Mouse (Mus musculus) liver, embryonic 14.5 days (tissue): ENCODE data around the gene Dxo. TPM values are rescaled to one million over a fixed set of nuclear protein-coding genes. Genes with fewer than 3 reads are reported as not detected.
"Not testable (repeated sequence)": the region's sequence is repeated elsewhere in the genome, so short reads cannot be mapped to it uniquely, and the experiment has no call there.

Source experiments
- ATAC-seq: fragments of 200-750 bp; cut with Nextera tagmentation; 2 replicates; pipeline ENCODE4 v1.8.0; 2017; ENCODE audit warnings: moderate number of reproducible peaks, mild to moderate bottlenecking, moderate library complexity; ENCODE audit not compliant: insufficient read depth
- DNase-seq, 3 experiments: peaks; one replicate each; pipeline ENCODE4 v3.0.0-alpha.2; 2012 to 2013; ENCODE audit warnings: low read depth in 3 of 3, low spot score in 3 of 3
- H3K27ac ChIP-seq: fragments of 300-500 bp; sonication (generic); 2 replicates; pipeline ENCODE4 v1.5.1; 2014; ENCODE audit warnings: moderate library complexity, mild to moderate bottlenecking, control low read depth, inconsistent platforms
- H3K27me3 ChIP-seq: fragments of 300-500 bp; sonication (generic); 2 replicates; pipeline ENCODE4 v1.6.1; 2014; ENCODE audit warnings: mild to moderate bottlenecking, low read length, moderate library complexity; ENCODE audit not compliant: control insufficient read depth, insufficient read depth
- H3K36me3 ChIP-seq: fragments of 300-500 bp; sonication (generic); replicated peaks from 2 replicates; pipeline ENCODE4 v1.6.1; 2014; ENCODE audit warnings: low read depth; ENCODE audit not compliant: control insufficient read depth, insufficient read depth
- H3K4me1 ChIP-seq, 2 experiments: fragments of 200-500 bp in 1 of 2; fragments of 300-500 bp in 1 of 2; sonication (generic) in 1 of 2; replicated peaks; 2 replicates each; pipeline ENCODE4 v1.6.1; 2012 to 2014; ENCODE audit warnings: antibody characterized with exemption in 1 of 2, inconsistent platforms in 1 of 2, low read length in 1 of 2; ENCODE audit not compliant: control insufficient read depth in 2 of 2, insufficient read depth in 2 of 2
- H3K4me2 ChIP-seq: fragments of 300-500 bp; sonication (generic); 2 replicates; pipeline ENCODE4 v1.6.1; 2014; ENCODE audit warnings: low read depth, mild to moderate bottlenecking, control low read depth, moderate library complexity
- H3K4me3 ChIP-seq, 2 experiments: fragments of 200-500 bp in 1 of 2; fragments of 300-500 bp in 1 of 2; sonication (generic) in 1 of 2; 2 replicates each; pipeline ENCODE4 v1.5.1; 2012 to 2014; ENCODE audit warnings: low read depth in 2 of 2, low read length in 2 of 2, mild to moderate bottlenecking in 2 of 2, control low read depth in 1 of 2, inconsistent platforms in 1 of 2, moderate library complexity in 1 of 2; ENCODE audit not compliant: insufficient read depth in 1 of 2
- H3K9ac ChIP-seq: fragments of 300-500 bp; sonication (generic); replicated peaks from 2 replicates; pipeline ENCODE4 v1.6.1; 2014; ENCODE audit warnings: mild to moderate bottlenecking, control low read depth, moderate library complexity
- H3K9me3 ChIP-seq: fragments of 300-500 bp; sonication (generic); 2 replicates; pipeline ENCODE4 v1.6.1; 2016; ENCODE audit warnings: low read length, mixed read lengths; ENCODE audit not compliant: control insufficient read depth
- CTCF ChIP-seq: IDR thresholded peaks from 2 replicates; pipeline ENCODE4 v1.5.1; 2016; ENCODE audit warnings: antibody characterized with exemption, low read depth, control low read depth
- EP300 ChIP-seq: IDR thresholded peaks from 2 replicates; pipeline ENCODE4 v1.6.1; 2016; ENCODE audit warnings: antibody characterized with exemption, low read depth
- WGBS: fragments of 180-500 bp; shearing (Covaris S2); extraction: QIAGEN DNeasy Blood & Tissue Kit; methylation state at CpG from one replicate; pipeline ENCODE4 v1.1.7; 2014; ENCODE audit not compliant: insufficient replicate concordance; 5-methylcytosine and 5-hydroxymethylcytosine counted together
- polyA plus RNA-seq, 2 experiments: library from polyadenylated mRNA; depleted of rRNA in 1 of 2; stranded (reverse) in 1 of 2; unstranded in 1 of 2; fragments of >200 nt; fragmentation: Nextera tagmentation in 1 of 2; extraction: Ambion mirVana in 1 of 2; gene quantifications; 2 replicates each; pipeline versions ENCODE4 v1.2.1 to v1.2.3; 2012 to 2014

Dxo gene
- polyA plus RNA-seq, 2 experiments, result 24.0 to 27.7 TPM

DNA sequence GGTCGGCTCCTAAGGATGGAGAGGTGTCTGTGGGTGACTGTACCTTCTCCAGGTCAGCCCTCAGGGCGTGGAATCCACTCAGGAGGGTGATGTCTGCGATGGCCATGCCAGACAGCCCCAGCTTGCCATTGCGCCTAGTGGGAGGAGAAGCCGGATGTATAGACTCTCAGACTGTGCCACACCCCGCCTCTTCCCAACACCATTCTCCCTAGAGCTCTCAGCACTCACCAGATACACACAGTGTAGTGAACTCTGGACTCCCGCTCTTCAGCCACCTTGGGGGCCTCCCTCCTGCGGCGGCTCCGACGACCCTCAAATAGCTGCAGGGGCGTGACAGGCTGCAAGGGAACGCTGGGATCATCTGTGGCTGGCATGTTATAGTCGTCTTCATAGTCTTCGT lies 25.5 kb upstream of the Dxo start:
- Histone ChIP-seq H3K9me3 (no peaks in the 10 kb centered on the region), H3K4me2 (no peak overlapping the region), H3K27ac (no peak overlapping the region), H3K4me1 (peaks cover 0 to 3% of the 10 kb centered on the region in 2 experiments; a peak in 2 of 4 replicates), H3K9ac (no peak overlapping the region), H3K36me3 (no peaks in the 10 kb centered on the region), H3K4me3 (no peak overlapping the region), H3K27me3 (no peaks in the 10 kb centered on the region)
- 64% methylated on average over 15 of the region's 15 CpGs for WGBS
- no peak for TF ChIP-seq EP300
- TF ChIP-seq CTCF, result no peak
- ATAC-seq, result no peak
- no peak for DNase-seq

DNA sequence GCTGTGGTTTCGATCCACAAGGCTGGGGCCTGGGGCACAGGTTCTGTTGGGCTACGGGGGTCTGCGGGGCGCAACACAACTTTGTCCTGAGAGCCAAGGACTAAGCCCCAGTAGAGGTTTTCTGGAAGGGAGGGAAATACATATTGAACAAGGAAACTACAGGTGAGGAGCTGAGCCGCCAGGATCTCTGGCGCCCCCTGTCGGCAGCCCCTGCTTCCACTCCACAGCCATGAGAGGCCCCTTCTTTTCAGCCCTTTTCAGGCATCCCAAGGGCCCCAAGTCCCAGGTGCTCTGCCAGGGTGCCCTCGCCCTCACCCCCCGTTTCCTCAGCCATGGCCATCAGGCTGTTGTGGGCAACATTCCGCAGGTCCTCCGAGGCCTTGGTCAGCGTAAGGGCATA lies 23.1 kb upstream of the Dxo start:
- WGBS, result 52% methylated on average over 12 of the region's 12 CpGs
- H3K4me1 ChIP-seq, H3K27me3 ChIP-seq, H3K4me2 ChIP-seq, H3K4me3 ChIP-seq, H3K27ac ChIP-seq, H3K9ac ChIP-seq, H3K36me3 ChIP-seq, H3K9me3 ChIP-seq, ATAC-seq, DNase-seq: not testable (repeated sequence)
- peak; percentile 89 for TF ChIP-seq CTCF

DNA sequence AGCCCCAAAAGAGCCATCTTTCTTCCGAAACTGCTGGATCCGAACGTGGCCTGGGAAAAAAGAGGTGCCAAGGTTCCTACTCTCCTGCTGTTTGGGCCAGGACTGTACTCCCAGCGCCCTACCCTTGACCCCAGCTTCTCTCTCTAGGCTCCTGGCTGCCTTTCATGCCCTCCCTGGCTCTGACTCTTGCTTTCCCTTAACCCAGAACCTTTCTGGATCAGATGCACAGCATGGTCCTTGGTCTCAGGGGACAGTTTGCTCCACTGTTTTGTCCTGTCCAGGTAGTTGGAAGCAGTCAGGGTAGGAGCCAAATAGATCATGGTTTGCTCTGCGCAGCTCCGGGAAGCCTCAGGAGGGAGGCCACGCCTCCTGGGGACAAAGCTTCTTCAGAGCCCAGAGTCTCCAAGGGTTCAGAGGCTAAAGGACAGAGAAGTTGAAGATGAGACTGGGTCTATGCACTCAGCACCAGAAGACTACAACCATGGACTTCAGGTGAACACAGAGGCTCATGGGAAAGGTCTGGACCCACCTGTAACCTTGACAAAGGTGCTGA lies 21.9 kb upstream of the Dxo start:
- no peak overlapping the region for H3K9ac ChIP-seq
- DNase-seq (no peak), ATAC-seq (no peak)
- no peaks in the 10 kb centered on the region for H3K36me3 ChIP-seq
- WGBS, result 52% methylated on average over 7 of the region's 7 CpGs
- H3K4me3 ChIP-seq, result no peak overlapping the region
- H3K4me1 ChIP-seq, result no peaks in the 10 kb centered on the region
- no peaks in the 10 kb centered on the region for H3K9me3 ChIP-seq
- H3K27me3 ChIP-seq, result no peaks in the 10 kb centered on the region
- TF ChIP-seq CTCF (no peak), EP300 (no peak)
- no peak overlapping the region for H3K4me2 ChIP-seq
- H3K27ac ChIP-seq, result no peak overlapping the region

DNA sequence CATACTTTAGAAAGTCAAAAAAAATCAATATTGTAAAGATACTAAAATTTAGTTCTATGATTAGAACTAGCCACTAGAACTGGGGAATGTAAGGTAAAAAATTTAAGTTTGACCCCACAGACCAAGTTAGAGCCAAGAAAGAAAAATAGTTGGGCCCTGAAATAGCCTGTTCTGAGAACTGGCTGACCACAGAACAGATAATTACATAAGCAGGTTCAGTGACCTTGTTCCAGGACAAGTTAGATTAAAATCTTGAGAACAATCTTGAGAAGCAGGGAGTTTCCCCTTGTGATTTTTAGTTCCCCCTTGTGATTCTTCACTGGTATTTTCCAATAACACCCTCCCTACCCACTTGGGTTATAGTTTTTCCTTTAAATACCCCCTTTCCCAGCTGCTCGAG lies 6.0 kb upstream of the Dxo start:
- H3K9me3 ChIP-seq, DNase-seq, H3K4me2 ChIP-seq, H3K27ac ChIP-seq, H3K27me3 ChIP-seq, H3K4me3 ChIP-seq, H3K9ac ChIP-seq, H3K4me1 ChIP-seq, ATAC-seq, H3K36me3 ChIP-seq: not testable (repeated sequence)
- 72% methylated on average over 1 of the region's 1 CpGs for WGBS

DNA sequence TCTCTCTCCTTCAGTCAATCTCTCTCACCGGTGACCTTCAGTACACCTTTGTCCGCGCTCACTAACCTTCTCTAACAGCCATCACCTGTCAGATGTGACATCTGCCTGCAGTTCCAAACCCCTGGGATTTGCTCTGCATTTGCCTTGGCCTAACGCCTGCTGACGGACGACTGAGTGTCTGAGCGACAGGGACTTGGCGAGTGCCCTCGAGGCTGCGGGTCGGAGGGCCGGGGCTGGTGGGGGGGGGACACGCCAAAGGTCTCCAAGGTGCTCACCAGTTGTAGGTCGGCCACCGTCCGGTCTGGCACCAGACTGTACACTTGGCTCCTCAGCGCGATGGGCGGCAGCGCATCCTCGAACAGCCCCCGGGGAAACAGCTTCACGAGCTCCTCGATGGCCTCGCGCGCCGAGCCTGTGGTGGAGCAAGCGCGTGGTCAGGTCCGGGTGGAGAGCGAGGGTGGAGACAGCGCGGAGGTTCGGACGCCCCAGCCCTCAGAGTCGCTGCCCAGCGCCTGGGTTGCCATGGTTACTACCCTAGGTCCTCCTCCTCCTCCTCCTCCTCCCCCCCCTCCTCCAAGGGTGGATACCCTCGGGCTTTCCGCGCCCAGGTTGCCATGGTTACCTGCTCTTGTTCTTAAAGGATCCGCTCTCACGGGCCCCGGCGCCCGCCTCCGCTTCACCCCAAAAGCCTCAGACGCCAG lies 514 bp upstream of the Dxo start:
- ATAC-seq, result peak; percentile 82
- H3K4me1 ChIP-seq, result peaks cover 11 to 13% of the 10 kb centered on the region in 2 experiments
- H3K4me3 ChIP-seq, result peak overlapping the region; percentile 70 to 75
- 5% methylated on average over 48 of the region's 48 CpGs for WGBS
- H3K9ac ChIP-seq, result peak overlapping the region; percentile 70
- H3K27me3 ChIP-seq, result no peaks in the 10 kb centered on the region
- H3K36me3 ChIP-seq, result peaks cover 19% of the 10 kb centered on the region
- no peaks in the 10 kb centered on the region for H3K9me3 ChIP-seq
- H3K4me2 ChIP-seq, result peak overlapping the region; percentile 99
- DNase-seq, result peak in 1 of 3 experiments; percentile 68
- H3K27ac ChIP-seq, result peak overlapping the region; percentile 58
- TF ChIP-seq CTCF (no peak), EP300 (no peak)
